Mouse (Mus musculus): ENCODE results near the gene Lpin1.

DNA sequence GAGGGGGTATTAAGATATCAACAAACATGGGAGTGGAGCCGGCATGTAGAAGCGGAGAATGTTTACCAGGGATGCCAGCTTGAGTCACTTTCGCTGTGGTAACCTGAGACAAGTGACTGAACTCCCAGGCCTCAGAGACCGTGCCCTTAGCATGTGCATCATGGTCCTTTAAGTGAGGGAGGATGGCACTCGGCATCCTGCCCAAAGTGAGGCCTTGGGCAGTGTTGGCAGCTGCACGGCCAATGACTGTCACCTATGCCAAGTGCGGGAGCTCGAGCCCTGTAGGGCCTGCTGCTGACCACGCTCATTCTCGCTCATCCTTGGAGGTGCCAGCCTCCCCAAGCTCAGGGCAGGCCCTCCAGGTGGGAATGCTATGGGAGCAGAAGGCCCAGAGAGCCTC lies 48.1 kb downstream of the Lpin1 start:
- TF ChIP-seq CTCF (IDR thresholded peaks at IDR 0.05; ENCODE audit: low read depth, low read length) (no peak), POLR2A (IDR thresholded peaks at IDR 0.05; ENCODE audit: borderline replicate concordance, low read depth, low read length) (no peak)
